Mouse (Mus musculus) liver, embryonic 15.5 days (tissue): ENCODE data around the gene Ntrk1. TPM values are rescaled to one million over a fixed set of nuclear protein-coding genes. Genes with fewer than 3 reads are reported as not detected.
A peak's percentile ranks its signal among the peaks of the same experiment; 100 is the strongest.

Source experiments
- ATAC-seq: fragments of 200-750 bp; cut with Nextera tagmentation; 2 replicates; pipeline ENCODE4 v1.8.0; 2017; ENCODE audit warnings: moderate number of reproducible peaks, mild to moderate bottlenecking, moderate library complexity; ENCODE audit not compliant: insufficient read depth
- H3K27ac ChIP-seq: fragments of 300-500 bp; sonication (generic); replicated peaks from 2 replicates; pipeline ENCODE4 v1.5.1; 2015; ENCODE audit warnings: mild to moderate bottlenecking, inconsistent platforms
- H3K27me3 ChIP-seq: fragments of 300-500 bp; sonication (generic); 2 replicates; pipeline ENCODE4 v1.6.1; 2015; ENCODE audit warnings: mild to moderate bottlenecking, inconsistent platforms
- H3K36me3 ChIP-seq: fragments of 300-500 bp; sonication (generic); replicated peaks from 2 replicates; pipeline ENCODE4 v1.6.1; 2015; ENCODE audit warnings: moderate library complexity, mild to moderate bottlenecking, inconsistent platforms
- H3K4me1 ChIP-seq: fragments of 300-500 bp; sonication (generic); replicated peaks from 2 replicates; pipeline ENCODE4 v1.6.1; 2015; ENCODE audit warnings: inconsistent platforms
- H3K4me2 ChIP-seq: fragments of 300-500 bp; sonication (generic); 2 replicates; pipeline ENCODE4 v1.6.1; 2015; ENCODE audit warnings: moderate library complexity, mild to moderate bottlenecking, inconsistent platforms
- H3K4me3 ChIP-seq: fragments of 300-500 bp; sonication (generic); replicated peaks from 2 replicates; pipeline ENCODE4 v1.5.1; 2015; ENCODE audit warnings: mild to moderate bottlenecking, inconsistent platforms
- H3K9ac ChIP-seq: fragments of 300-500 bp; sonication (generic); 2 replicates; pipeline ENCODE4 v1.6.1; 2015; ENCODE audit warnings: moderate library complexity, mild to moderate bottlenecking, inconsistent platforms
- H3K9me3 ChIP-seq: fragments of 300-500 bp; sonication (generic); replicated peaks from 2 replicates; pipeline ENCODE4 v1.6.1; 2016; ENCODE audit warnings: inconsistent platforms
- WGBS: fragments of 180-500 bp; shearing (Covaris S2); methylation state at CpG from one replicate; pipeline ENCODE4 v1.1.7; 2015; ENCODE audit warnings: mixed read lengths; ENCODE audit not compliant: insufficient replicate concordance; 5-methylcytosine and 5-hydroxymethylcytosine counted together
- polyA plus RNA-seq: library from polyadenylated mRNA; unstranded; fragments of >200 nt; fragmentation: Nextera tagmentation; extraction: Ambion mirVana; gene quantifications from 2 replicates; pipeline ENCODE4 v1.2.1, GENCODE M21; 2015

Ntrk1 gene
- polyA plus RNA-seq, 1 experiment from 2014 or later, result 0.20 TPM

GRCm38 (mm10) chr3:87812873-87813272, 17.9 kb upstream of the Ntrk1 start:
- peaks cover 90% of the 10 kb centered on the region for H3K27me3 ChIP-seq
- no peak overlapping the region for H3K4me2 ChIP-seq
- 0 out of 2 replicates have a peak, but pooled peaks cover 4% of the 10 kb centered on the region for H3K4me1 ChIP-seq
- no peak overlapping the region for H3K4me3 ChIP-seq
- ATAC-seq, result no peak
- H3K27ac ChIP-seq, result no peak overlapping the region
- H3K36me3 ChIP-seq, result no peaks in the 10 kb centered on the region
- WGBS, result 41% methylated on average over 10 of the region's 10 CpGs
- no peak overlapping the region for H3K9ac ChIP-seq
- no peaks in the 10 kb centered on the region for H3K9me3 ChIP-seq

DNA sequence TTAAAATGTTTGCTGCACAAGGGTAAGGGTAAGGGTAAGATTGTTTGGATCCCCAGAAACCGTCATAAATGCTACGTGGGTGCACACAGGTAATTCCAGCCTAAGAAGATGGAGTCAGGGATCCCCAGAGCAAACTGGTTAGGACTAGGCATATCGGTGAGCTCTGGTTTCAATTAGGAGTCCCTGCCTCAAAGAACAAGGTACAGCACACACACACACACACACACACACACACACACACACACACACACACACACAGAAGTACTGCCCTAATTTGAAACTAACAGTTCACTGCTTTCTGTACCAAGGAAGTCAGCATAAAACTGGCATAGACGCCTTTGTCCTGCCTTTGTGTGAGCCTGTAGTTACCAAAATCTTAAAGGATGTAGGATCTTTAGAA, 17.5 kb upstream of the Ntrk1 start:
- Histone ChIP-seq H3K27me3 (peaks cover 89% of the 10 kb centered on the region), H3K9ac (no peak overlapping the region), H3K36me3 (no peaks in the 10 kb centered on the region), H3K4me2 (no peak overlapping the region), H3K4me1 (0 out of 2 replicates have a peak, but pooled peaks cover 4% of the 10 kb centered on the region), H3K27ac (no peak overlapping the region), H3K4me3 (no peak overlapping the region), H3K9me3 (no peaks in the 10 kb centered on the region)
- ATAC-seq, result no peak
- 64% methylated on average over 4 of the region's 4 CpGs for WGBS

DNA sequence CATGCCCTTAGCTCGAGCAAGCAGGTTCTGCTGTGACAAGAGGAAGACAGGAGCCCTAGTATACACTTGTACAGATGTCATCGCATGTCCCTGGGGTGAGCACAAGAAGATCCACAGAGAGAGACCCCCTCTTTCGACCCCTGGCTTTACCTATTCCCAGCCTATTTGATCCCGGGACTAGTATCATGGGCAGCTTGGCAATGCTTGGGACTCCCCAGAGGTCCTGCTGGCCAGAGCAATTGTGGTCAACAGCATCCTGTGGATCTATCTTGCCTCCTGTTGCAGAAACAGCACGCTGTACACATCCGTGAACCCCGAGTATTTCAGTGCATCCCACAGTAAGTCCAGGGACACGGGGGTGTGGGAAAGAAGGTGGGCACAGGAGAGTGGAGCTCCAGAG, 16.3 kb upstream of the Ntrk1 start:
- Histone ChIP-seq H3K9me3 (no peaks in the 10 kb centered on the region), H3K4me3 (no peak overlapping the region), H3K4me1 (0 out of 2 replicates have a peak, but pooled peaks cover under 1% of the 10 kb centered on the region), H3K27me3 (peaks cover 83% of the 10 kb centered on the region), H3K36me3 (no peaks in the 10 kb centered on the region), H3K27ac (no peak overlapping the region), H3K4me2 (no peak overlapping the region), H3K9ac (no peak overlapping the region)
- WGBS, result 58% methylated on average over 8 of the region's 8 CpGs
- no peak for ATAC-seq

DNA sequence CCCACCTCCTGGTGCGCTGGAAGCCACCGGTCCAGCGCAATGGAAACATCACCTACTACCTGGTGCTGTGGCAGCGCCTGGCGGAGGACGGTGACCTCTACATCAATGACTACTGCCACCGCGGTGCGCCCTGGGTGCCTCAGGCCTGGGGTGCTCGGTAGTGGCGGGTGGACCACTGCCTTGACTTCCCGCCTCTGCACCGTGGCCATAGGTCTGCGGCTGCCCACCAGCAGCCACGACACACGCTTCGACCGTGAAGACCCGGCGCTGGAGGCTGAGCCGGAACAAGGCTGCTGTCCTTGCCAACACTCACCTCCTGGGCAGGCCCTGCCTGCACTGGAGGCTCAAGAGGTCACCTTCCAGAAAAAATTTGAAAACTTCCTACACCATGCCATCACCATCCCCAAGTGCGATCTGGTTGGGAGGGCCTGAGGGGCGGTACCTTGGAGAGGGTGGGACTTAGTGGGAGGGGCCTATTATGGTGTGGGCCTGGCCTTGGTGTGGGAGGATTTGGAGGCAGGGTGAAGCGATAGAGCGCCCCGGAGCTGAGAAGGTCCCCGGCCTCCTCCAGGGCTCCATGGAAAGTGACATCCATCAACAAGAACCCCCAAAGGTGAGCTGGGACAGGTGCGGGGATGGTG, 14.5 kb upstream of the Ntrk1 start:
- no peak for ATAC-seq
- Histone ChIP-seq H3K9ac (no peak overlapping the region), H3K4me2 (peak overlapping the region; percentile 13; the same call in 1 of the 2 replicates), H3K27ac (no peak overlapping the region), H3K4me3 (no peak overlapping the region), H3K27me3 (peaks cover 83% of the 10 kb centered on the region), H3K9me3 (no peaks in the 10 kb centered on the region), H3K4me1 (no peaks in the 10 kb centered on the region), H3K36me3 (no peaks in the 10 kb centered on the region)
- 8% methylated on average over 28 of the region's 28 CpGs for WGBS

DNA sequence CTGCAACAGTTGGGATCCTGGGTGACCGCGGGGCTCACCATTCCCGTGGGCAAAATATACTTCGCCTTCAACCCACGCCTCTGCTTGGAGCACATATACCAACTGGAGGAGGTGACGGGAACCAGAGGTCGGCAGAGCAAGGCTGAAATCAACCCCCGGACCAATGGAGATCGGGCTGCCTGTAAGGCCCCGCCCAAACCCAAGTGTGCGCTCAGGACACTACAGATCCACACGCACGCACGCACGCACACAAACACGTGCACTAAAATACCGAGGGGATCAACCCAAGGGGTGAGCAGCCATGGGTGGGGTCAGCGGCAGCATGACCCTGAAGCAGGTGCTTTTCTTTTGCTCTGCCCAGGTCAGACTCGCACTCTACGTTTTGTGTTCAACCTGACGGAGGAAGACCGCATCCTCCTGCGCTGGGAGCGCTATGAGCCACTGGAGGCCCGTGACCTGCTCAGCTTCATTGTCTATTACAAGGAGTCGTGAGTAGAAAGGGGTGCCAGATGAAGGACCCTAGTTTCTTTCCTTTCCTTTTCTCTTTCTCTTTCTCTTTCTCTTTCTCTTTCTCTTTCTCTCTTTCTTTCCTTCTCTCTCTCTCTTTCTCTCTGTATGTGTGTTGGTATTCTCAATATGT, 9.2 kb upstream of the Ntrk1 start:
- Histone ChIP-seq H3K9ac (no peak overlapping the region), H3K4me2 (peak overlapping the region; percentile 55), H3K4me1 (no peaks in the 10 kb centered on the region), H3K27ac (no peak overlapping the region), H3K4me3 (peak overlapping the region; percentile 35), H3K9me3 (no peaks in the 10 kb centered on the region), H3K27me3 (peaks cover 92% of the 10 kb centered on the region), H3K36me3 (no peaks in the 10 kb centered on the region)
- WGBS, result 4% methylated on average over 26 of the region's 26 CpGs
- ATAC-seq, result no peak

DNA sequence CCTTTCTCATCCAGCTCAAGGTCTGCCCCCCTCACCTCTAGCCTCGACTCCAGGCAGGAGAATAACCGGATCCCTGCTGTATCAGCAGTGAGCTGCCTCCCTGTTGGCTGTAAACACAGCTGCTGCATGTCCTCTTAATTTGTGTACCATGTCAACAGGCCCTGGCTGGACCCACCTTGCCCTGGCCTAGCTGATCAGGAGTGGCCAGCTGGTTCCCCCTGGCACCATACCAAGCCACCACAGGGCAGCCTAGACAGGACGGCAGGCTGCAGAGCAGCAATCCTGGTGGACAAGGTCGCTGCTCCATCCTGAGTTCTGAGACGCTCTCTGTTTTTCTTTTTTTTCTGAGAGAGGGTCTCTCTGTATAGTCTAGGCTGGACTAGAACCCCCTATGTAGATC, 6.7 kb upstream of the Ntrk1 start:
- H3K9me3 ChIP-seq, result no peaks in the 10 kb centered on the region
- no peak overlapping the region for H3K4me3 ChIP-seq
- no peak overlapping the region for H3K4me2 ChIP-seq
- H3K4me1 ChIP-seq, result no peaks in the 10 kb centered on the region; the same call in 1 of the 2 replicates
- H3K36me3 ChIP-seq, result no peaks in the 10 kb centered on the region
- peaks cover 100% of the 10 kb centered on the region for H3K27me3 ChIP-seq
- WGBS, result 47% methylated on average over 5 of the region's 5 CpGs
- H3K27ac ChIP-seq, result no peak overlapping the region
- H3K9ac ChIP-seq, result no peak overlapping the region
- ATAC-seq, result no peak

DNA sequence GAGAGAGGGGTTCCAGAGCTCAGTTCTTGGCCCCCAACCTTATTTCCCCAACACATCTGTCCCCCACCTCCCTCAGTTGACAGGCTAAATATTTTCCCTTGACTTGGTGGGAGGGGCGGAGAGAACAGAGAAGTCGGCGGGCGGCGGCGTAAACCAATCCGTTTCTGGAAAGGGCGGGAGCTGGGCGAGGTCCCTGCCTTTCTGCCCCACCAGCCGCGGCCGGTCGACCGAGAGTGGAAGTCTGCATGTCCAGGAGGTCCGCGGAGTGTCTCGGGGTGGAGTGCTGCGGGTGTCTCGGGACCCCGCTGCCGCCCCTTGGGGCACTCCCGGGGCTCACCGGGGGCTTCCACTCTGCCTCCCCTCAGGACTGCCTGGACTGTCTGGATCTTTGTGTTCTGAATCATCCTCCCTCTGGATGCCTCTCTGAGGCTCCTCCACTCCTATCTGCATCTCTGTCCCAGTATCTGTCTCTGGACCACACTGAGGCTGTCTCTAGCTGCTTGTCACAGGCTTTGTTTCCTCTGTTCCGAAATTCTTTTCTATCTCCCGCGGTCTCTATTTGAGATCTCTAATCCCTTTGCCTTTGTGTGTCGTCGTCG, 1.9 kb upstream of the Ntrk1 start, which contains the start of gene Insrr:
Gene Insrr (plus strand): TSS at position 216 of the 599 bp plus-strand sequence.
- Histone ChIP-seq H3K4me1 (peaks cover 11% of the 10 kb centered on the region), H3K9me3 (no peaks in the 10 kb centered on the region), H3K9ac (no peak within 1 kb of the TSS), H3K27ac (no peak within 1 kb of the TSS), H3K4me2 (peak within 1 kb of the TSS; percentile 42), H3K36me3 (no peaks in the 10 kb centered on the region), H3K4me3 (no peak within 1 kb of the TSS), H3K27me3 (peaks cover 100% of the 10 kb centered on the region)
- ATAC-seq, result no peak
- WGBS, result 2% methylated on average over 29 of the region's 29 CpGs

- H3K4me1 ChIP-seq, result peaks cover 11% of the 10 kb centered on the region
- WGBS, result 14% methylated on average over 33 of the region's 33 CpGs
- peak overlapping the region; percentile 20; the same call in 1 of the 2 replicates for H3K4me3 ChIP-seq
- no peaks in the 10 kb centered on the region for H3K36me3 ChIP-seq
- no peaks in the 10 kb centered on the region for H3K9me3 ChIP-seq
- no peak overlapping the region for H3K27ac ChIP-seq
- peak overlapping the region; percentile 52 for H3K4me2 ChIP-seq
- H3K9ac ChIP-seq, result no peak overlapping the region
- no peak for ATAC-seq
- peaks cover 100% of the 10 kb centered on the region for H3K27me3 ChIP-seq
Observed at GRCm38 (mm10) chr3:87795336-87796277, 645 bp upstream of the Ntrk1 start.

- Histone ChIP-seq H3K27ac (no peak overlapping the region), H3K4me3 (no peak overlapping the region), H3K9ac (no peak overlapping the region), H3K4me2 (no peak overlapping the region), H3K36me3 (no peaks in the 10 kb centered on the region), H3K27me3 (peaks cover 42% of the 10 kb centered on the region), H3K4me1 (peaks cover 2% of the 10 kb centered on the region), H3K9me3 (no peaks in the 10 kb centered on the region)
- ATAC-seq, result no peak
- 34% methylated on average over 5 of the region's 5 CpGs for WGBS
Observed at GRCm38 (mm10) chr3:87789768-87790167, 5.2 kb downstream of the Ntrk1 start.

DNA sequence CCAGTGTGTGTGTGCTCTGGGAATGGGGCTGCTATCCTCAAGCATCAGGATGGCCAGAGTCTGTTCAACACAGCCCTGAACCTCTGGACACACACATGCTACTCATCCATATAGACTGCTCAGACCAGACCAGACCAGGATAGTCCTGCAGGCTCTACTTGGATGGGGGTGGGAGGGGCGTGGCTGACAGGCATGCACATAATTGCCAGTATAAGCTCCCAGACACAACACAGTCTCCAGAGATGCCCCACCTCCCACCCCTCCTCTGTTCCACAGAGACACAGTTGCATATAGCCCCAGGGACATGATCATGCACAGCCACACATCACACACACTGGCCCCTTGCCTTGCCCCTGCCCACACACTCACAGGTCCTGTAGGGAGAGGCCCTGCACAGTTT, 5.7 kb downstream of the Ntrk1 start:
- Histone ChIP-seq H3K4me2 (no peak overlapping the region), H3K27ac (no peak overlapping the region), H3K4me1 (no peaks in the 10 kb centered on the region), H3K27me3 (peaks cover 37% of the 10 kb centered on the region), H3K9ac (no peak overlapping the region), H3K36me3 (no peaks in the 10 kb centered on the region), H3K4me3 (no peak overlapping the region), H3K9me3 (no peaks in the 10 kb centered on the region)
- 32% methylated on average over 1 of the region's 1 CpGs for WGBS
- no peak for ATAC-seq
